Mouse (Mus musculus): ENCODE measurements around the gene Klk13.
"Not testable (repeated sequence)": the region's sequence is repeated elsewhere in the genome, so short reads cannot be mapped to it uniquely, and the experiment has no call there.

Klk13 gene

DNA sequence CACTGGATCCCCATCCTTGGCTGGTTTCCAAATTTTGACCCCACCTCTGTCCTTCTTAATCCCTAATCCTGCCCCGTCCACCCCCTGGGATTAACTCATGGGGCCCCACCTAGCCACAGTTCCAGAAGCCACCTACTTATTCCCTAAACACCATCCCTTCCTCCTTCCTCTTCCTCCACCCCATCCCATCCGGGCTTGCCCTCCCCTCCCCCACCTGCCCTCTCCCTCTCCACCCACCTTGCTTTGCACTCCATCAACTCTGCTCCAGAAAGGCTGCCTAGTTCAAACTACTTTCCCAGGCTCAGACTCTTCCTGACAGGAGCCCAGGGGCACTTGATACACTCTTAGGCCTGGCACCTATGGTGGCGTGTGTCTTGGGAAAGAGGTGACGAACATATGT lies at the start of gene Klk13:
Klk13 (plus strand) TSS at position 301 of the 400 bp plus-strand sequence.
- DNase-seq (ENCODE audit: low spot score), result no peak

DNA sequence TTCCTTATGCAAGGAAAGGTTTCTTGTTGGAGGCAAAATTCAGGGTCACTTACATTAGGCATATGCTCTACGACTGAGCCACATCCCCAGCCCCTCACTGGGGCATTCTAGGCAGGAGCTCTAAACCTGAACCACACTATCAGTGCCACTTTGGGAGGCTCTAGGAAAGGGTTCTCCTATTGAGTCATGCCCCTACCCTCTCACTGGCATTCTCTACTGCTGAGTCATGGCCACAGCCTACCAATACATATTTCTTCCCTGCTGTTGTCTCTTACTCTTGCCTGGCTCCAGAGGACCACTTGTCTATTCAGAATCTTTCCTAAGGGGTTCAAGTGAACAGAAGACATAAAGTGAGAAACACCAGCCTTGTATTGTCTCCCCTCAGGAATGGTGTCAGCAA lies 49.6 kb upstream of the Klk13 start:
- DNase-seq (ENCODE audit: low spot score), result no peak

DNA sequence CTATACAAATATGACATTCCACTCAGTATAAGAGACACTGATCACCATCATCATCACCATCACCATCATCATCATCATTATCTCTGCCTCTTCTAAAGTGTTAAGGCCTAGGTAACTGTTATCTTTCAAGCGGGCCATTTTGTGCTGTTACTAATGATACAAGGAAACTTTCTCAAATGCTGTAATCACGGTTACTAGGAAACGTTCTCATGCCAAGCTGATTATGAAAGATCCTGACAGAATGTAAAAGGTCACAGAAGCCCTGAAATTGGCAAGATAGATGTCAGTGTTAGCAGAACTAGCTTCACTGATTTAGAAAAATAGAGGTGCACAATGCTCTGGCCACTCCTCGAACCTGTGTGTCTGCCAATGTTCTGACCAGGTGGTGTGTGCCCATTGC lies 45.1 kb upstream of the Klk13 start:
- DNase-seq (ENCODE audit: low spot score), result not testable (repeated sequence)

DNA sequence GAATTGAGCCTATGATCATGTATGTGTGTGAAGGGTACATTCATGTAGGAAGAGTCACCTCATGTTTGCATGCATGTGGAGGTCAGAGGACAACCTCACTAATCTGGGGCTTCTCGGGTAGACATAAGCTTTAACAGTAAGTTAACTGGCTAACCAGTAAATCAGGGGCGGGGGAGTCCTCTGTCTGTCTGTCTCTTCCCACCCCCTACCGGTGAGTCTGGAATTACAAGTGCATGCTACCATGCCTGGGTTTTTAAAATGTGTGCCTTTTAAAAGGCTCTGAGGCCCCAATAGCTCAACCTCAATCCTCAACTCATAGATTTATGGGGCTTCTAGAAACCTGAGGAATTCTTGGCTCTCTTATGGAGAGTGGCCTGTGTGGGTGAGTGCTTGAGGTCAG lies 43.8 kb upstream of the Klk13 start:
- DNase-seq (ENCODE audit: low spot score), result peak; percentile 58

DNA sequence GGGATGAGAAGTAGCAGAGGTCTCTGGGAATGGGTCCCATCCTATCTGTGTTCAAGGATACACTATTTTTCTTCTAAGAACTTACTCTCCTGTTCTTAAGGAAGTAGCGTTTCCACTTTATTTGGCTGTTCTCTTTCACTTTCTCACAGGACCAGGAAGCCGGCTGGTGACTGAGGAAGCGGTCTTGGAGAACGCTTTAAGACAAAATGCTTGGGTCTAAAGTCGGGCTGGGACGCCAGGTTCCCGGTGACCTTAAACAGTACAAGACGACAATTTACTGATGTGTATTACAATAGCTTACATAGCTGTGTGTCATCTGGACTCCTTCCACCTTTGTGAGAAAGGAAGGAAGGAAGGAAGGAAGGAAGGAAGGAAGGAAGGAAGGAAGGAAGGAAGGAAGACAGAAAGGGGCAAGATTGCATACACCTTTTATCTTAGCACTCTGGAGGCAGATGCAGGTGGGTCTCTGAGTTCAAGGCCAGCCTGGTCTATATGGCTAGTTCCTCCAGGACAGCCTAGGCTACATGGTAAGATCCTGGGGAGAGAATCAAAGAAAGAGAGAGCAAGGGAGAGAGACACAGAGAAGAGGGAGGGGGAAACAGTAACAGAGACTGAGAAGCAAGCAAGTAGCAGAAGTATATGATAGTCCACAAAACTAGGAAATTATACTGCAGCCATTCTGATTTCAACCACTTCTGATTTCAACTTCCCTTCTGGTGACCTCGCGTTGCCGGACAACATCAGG lies 41.1 kb upstream of the Klk13 start:
- no peak for DNase-seq (ENCODE audit: low spot score)

DNA sequence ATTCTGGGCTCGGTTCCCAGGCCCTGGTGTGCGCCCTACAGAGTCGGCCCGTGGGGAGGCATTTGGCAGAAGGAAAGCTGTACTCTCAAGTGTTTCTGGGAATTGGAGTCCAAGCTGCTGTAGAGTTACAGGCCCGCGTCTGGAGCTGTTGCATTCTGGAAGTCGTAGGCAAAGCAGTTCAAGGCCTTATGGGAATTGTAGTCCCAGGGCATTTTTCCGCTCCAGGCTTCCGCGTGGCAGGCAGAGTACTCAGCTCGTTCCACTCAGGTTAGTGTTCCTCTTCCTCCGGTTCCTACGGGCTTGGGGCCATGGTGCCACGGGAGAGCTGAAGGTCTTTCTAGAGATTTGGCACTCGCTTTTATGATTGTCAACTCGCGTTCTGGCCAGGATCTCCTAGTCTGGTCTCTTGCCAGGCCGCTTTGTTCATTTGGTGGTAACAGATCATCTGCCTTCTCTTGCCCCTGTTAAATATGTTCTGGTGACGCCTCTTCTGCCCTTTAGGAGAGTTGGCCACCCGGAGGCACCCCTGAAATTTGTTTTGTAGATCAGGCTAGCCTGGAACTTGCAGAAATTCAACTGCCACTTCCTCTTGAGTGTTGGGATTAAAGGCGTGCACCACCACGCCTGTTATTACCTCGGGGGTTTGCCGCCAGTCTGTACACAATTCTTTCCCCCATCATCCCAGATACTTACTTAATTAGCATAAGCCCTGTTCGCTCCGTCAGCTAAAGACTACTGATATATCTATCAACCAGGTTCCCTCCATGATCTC lies 40.4 kb upstream of the Klk13 start, which contains the start of gene Ctu1:
Ctu1 (plus strand) TSS at position 208 of the 772 bp plus-strand sequence.
- peak; percentile 95 for DNase-seq (ENCODE audit: low spot score)

DNA sequence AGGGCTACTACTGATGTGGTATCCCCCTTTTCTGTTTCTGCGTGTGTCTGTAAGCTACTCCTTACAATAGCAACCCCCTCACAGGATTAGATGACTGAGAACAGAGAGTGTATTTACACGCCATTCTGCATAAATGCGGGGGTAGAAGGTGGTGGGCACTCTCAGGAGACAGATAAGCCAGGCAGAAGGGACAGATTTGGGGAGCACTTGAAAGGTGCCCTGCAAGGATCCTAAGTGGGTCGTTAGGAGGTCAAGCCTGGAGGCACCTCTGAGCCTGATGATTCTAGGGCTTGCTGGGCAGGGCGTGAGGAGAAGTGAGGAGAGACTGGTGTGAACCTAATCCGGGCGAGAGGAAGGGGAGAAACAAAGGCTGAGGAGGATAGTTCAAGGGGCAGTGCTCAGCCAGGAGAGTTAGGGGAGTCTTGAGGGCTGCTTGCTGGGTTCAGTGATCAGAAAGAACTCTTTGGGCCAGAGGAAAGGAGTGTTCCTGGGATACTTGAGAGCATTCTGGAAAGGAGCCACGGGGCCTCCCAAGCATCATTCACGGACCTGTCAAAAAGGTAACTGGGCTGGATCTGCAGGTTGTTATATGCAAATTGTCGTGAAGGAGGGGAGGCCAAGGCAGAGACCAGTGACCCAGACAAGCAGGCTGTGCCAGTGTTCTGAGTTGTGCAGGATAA lies 39.6 kb upstream of the Klk13 start:
- peak; percentile 22 for DNase-seq (ENCODE audit: low spot score)

DNA sequence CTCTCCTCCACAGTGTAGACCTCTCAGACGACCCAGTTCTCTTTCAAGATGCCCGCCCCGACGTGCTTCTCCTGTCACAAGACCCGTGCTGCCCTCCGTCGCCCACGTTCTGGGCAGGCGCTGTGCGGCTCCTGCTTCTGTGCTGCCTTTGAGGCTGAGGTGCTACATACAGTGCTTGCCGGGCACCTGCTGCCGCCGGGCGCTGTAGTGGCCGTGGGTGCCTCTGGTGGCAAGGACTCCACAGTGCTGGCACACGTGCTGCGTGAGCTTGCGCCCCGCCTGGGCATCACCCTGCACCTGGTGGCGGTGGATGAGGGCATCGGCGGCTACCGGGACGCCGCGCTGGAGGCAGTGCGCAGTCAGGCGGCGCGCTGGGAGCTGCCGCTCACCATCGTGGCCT lies 37.3 kb upstream of the Klk13 start:
- DNase-seq (ENCODE audit: low spot score), result no peak

DNA sequence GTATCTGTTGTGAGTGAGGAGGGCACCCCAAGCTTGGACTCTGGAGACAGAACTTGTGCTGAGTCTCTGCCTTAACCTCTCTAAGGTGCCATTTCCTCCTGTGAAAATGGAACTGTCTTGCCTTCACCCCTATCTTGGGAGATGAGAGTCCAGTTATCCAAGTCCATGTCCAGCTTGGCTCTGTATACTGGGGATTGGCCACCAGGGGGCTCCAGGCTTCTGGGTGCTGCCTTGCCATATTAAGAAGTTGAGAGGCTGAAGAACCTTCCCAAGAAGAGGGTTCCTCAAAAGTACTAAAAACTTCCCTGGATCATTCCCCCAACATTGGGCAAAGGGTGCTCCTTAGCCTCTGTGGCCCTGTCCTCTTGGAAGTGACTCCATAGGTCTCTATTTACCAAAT lies 33.9 kb upstream of the Klk13 start:
- peak; percentile 61 for DNase-seq (ENCODE audit: low spot score)

DNA sequence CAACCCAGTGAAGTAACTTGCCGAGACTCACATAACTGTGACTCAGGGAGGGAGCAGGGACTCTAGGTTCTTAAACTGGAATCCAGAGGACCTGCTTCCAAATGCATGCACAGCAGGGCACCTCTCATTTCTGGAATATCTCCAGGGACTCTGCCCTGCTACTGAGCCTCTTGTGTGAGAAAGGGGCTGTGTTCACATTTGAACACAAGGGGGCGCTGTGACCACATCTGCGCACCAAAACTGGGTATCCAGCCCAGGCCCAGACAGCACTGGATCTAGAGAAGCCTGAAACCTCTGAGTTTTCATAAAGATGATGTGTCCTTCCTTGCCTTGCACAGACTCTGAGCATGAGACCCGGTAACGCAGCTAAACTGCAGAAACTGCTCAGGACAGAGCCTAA lies 31.4 kb upstream of the Klk13 start:
- DNase-seq (ENCODE audit: low spot score), result peak; percentile 72

DNA sequence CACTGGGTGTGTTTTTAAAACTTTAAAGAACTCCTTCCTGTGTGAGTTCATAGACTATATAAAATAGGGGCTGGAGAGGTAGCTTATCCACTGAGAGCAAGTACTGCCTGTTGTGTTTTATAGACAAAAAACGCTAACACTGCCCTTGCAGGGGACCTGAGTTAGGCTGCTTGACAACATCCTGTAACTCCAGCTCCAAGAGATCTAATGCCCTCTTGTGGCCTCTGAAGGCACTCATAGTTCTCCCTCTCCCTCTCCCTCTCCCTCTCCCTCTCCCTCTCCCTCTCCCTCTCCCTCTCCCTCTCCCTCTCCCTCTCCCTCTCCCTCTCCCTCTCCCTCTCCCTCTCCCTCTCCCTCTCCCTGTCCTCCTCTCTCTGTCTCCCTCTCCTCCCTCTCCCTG lies 29.9 kb upstream of the Klk13 start:
- peak; percentile 35 for DNase-seq (ENCODE audit: low spot score)

DNA sequence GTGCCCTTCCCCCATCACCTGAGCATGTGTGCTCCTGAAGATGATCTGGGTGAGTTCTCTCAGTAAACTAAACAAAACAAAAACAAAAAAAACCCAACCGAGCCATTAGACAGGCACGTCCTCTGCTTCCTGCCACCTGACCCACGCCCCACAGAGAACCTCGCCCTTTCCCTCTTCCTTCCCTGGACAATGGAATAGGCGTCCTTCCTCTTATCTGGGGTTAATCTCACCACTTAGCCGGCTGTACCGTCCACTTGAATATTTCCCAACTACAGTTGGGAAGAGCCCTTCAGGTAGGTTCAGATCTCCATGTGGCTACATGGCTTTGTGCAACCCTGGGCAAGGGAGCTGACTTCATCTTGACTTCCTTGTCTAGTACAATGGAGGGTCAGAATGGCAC lies 27.3 kb upstream of the Klk13 start:
- no peak for DNase-seq (ENCODE audit: low spot score)

DNA sequence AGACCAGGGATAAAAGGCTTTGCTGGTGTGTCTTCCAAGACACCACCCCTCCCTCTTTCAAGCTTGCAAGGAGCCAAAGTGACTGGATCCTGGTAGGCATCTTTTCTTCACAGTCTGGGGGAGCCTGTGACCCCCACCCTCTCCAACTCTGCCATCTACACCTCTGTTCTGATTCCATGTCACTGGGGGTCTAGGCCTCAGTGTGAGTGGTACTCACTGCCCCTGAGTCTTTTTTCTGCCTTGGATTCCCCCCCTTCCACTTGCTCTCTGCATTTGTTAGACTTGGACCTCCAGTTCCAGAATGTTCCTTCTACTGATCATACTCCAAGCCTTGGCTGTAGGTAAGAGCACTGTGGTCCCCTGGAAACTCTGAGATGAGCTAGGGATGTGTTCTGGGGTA lies 22.2 kb upstream of the Klk13 start, which contains the start of gene Klk14:
Klk14 (plus strand) TSS at position 301 of the 400 bp plus-strand sequence.
- DNase-seq (ENCODE audit: low spot score), result no peak

DNA sequence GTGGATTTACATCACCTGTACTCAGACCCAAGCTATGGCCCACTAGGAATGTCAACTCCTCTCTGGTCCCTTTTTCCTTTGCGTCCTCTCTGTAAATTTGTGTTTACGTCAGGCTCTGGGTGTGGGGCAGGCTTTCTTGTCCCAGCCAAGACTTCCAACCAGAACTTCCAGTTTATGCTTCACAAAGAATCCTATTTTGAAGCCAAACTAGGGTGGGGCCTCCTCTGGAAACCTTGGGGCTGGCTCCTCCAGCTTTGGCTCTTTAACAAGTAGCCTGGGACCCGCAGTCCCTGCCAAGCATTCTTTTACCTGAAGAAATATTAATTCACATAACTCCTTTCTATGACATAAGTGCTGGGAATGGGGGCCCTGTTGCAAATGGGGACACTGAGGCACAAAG lies 2.3 kb upstream of the Klk13 start:
- no peak for DNase-seq (ENCODE audit: low spot score)

DNA sequence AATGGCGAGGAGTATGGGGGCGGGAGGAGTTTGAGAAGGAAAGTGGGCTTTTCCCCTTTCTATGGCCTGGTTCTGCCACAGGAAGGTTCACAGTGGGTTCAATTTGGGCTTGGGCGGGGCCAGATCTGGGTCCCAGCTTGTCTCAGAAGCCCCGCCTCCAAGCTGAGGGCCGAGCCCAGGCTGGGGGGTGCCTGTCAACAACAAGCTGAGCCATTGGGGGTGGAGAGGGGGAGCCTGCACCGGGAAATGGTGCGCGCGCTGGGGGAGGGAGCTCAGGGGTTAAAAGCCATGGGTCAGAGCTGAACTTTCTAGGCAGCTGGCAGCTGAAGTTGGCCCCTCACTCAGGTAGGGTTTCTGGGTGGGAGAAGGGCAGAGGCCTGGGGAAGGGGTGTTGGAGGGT lies 550 bp downstream of the Klk13 start:
- DNase-seq (ENCODE audit: low spot score), result peak; percentile 13

DNA sequence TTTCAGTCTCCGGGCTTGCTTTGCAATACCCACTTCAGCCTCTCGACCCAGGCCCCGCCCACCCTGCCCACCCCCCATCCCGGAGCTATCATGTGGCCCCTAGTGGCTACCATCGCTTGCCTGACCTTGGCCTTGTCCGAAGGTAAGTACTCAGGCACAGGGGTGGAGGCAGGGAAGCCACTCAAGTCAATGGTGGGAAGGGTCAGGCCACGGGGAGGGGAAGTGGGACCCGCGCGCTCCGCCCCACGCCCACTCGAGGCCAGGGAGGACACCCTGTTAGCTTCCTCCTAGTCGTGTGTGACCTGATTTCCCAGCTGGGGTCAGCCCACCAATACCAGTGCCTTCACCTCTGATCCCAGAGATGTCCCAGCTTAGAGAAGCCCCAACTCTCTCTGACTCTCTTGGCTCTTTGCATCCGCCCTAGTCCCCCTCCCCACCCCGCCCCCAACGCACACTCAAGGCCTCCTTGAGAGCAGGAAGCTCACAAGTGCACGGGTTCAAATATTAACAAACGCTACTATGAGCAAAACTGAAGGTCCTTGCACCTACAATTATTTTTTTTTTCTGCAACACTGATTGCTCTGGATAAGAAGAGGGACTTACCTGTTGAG lies 1.5 kb downstream of the Klk13 start:
- peak; percentile 6 for DNase-seq (ENCODE audit: low spot score)

DNA sequence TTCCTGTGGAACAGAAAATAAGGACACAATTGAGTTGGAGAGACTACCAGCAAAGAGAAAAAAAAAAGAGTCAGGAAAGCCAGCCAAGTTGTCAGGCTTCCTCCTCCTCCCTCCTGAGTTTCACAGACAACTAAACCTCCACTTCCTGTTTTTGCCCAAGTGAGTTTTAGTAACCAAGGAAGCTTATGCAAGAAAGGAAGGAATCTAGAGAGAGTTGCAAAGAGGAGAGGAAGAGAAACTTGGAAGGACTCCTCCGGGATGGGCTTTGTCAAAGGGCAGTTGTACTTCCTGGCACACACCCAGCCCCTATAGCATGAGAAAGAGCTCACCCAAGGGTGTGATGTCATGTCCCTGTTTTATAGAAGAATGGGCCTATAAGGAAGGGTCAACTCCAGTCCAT lies 35.4 kb downstream of the Klk13 start:
- DNase-seq (ENCODE audit: low spot score), result no peak

DNA sequence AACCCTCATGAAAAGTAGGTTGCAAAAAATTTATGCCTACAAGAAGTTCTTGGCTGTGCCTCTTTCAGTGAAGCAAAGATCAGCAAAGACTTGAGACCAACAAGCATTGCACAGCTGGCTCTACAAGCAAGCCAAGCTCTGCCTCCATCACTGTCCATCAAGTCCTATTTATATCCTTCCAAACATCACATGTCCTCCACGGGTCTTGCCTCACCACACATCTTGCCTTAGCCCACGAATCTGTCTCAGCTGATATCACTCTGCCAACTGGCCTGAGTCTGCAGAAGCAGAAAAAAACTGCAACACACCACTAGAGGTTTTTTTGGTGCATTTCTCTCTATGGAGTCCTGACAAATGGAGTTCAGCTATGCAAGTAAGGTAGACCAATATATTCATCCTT lies 40.4 kb downstream of the Klk13 start:
- DNase-seq (ENCODE audit: low spot score), result no peak

DNA sequence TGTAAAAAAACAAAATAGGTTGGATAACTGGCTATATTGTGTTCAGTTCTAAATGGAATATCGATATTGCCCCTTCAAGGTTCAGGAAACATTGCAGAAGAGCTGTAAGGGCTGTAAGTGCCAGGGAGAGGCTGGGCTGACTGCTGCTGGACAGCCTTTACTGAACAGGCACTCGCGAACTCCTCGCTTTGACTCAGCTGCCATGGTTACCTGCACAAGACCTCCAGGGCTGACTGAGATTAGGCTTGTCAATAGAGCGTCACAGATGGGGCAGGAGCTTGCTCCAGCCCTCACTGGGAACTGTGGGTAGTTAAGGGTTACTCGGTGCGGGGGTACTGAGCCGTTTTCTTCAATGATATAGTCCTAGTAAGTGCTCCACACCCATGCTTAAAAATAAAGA lies 54.1 kb downstream of the Klk13 start:
- no peak for DNase-seq (ENCODE audit: low spot score)

DNA sequence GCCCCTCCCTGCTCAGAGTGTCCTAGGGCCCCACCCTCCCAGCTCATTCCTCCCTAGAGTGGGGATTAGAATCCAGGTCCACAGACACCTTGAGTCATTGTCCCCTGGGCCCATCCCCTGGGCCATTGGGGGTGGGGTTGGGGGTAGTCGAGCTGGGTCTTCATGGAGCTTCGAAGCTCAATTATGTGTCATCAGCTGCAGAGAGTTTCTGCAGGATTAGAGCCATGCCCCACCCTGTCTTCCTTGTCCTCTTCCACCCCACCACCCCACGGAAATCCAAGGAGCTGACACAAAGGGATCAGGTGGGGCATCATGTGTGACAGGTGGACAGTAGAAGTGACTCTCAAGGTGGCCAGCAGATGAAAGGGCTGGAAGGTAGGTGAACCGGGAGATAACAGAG lies 56.2 kb downstream of the Klk13 start, which contains the start of gene Klk12:
Klk12 (plus strand) TSS at position 301 of the 400 bp plus-strand sequence.
- DNase-seq (ENCODE audit: low spot score), result no peak

DNA sequence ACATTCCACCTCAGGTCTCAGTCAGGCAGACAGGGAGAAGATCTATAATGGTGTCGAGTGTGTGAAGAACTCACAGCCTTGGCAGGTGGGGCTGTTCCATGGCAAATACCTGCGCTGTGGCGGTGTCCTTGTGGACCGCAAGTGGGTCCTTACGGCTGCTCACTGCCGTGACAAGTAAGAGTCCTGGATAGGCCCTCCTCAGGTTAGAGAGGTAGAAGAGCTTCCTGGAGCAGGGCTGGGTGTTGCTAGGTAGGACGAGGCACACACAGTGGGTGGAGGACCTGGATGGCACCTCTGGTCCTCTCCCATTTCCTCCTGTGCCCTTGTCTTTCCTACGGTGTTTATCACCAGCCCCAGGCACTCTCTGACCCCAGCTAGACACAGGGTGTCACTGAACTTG lies 57.3 kb downstream of the Klk13 start:
- no peak for DNase-seq (ENCODE audit: low spot score)

DNA sequence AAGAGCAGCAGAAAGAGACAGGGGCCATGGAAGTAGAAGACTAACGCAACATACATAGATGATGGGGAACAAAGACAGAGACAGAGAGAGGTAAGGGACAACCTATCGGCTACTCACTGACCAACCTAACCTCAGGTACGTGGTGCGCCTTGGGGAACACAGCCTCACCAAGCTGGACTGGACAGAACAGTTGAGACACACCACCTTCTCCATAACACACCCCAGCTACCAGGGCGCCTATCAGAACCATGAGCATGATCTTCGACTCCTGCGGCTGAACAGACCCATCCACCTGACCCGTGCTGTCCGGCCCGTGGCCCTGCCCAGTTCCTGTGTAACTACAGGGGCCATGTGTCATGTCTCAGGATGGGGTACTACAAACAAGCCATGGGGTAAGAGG lies 58.3 kb downstream of the Klk13 start:
- no peak for DNase-seq (ENCODE audit: low spot score)
